Mouse (Mus musculus): ENCODE measurements at regions not wholly inside any gene's neighbourhood (a gene's known extent, or its start where the extent isn't known, plus 50 kb on each side); places are given as distances from the start of the nearest gene placed in this dataset.

DNA sequence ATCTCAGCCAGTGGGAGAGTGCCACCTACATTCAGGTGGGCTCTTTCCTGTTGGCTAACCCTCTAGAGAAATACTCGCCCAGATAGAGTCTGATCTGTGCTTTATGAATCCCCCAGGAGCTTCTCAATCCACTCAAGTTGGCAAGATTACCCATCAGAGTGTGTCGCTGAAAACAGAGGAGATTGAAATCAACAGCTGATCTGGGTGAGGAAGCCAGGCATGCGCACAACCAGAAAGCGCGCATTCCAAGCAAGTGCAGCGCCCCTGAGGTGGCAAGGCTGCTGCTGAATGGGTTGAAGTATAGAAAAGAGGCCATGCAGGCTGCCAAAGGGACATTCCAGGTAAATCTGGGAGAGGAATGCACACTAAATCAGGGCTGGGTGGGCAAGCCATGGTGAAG is 158.0 kb downstream of the Efnb1 start:
- H3K4me3 ChIP-seq (ENCODE audit: low read depth, low read length): no peak overlapping the region
- H3K9me3 ChIP-seq (ENCODE audit: control insufficient read depth, low read length): no peaks in the 10 kb centered on the region
- no peak overlapping the region for H3K4me2 ChIP-seq (ENCODE audit: low read length)
- H3K27ac ChIP-seq (ENCODE audit: low read depth): no peak overlapping the region
- no peak overlapping the region for H3K9ac ChIP-seq (ENCODE audit: low read length)
- 0 out of 2 replicates have a peak, but pooled peaks cover 5% of the 10 kb centered on the region for H3K4me1 ChIP-seq (replicated peaks; ENCODE audit: control insufficient read depth, insufficient read depth, low read length)
- ATAC-seq (replicated peaks; ENCODE audit: low FRiP score, low TSS enrichment, low read depth) (no peak), DNase-seq (ENCODE audit: low spot score) (no peak)
- peaks cover 25% of the 10 kb centered on the region; the same call in 1 of the 2 replicates for H3K27me3 ChIP-seq (replicated peaks; ENCODE audit: control insufficient read depth, insufficient read depth, low read length)
- H3K36me3 ChIP-seq (ENCODE audit: control insufficient read depth, insufficient read depth, low read length): no peaks in the 10 kb centered on the region
- WGBS: 77% methylated on average over 6 of the region's 6 CpGs

DNA sequence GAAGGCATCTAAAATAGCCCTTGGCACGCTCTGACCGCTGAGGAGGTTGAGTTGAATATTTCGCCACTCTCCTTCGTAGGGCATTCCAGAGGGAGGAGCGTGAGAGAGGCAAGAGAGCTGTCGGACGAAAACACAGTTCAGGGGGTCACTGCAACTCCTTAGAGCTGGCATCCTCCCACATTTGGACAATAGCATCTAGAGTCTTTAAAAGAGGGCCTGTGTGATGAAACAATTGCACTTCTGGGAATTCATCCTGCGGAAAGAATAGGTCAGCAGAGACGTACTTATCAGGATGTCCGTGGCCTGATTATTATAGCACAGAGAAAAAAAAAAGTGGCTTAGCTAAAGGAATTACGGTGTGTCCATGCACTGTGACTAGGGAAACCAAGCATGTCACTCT is 156.8 kb downstream of the Efnb1 start:
- H3K27ac ChIP-seq (ENCODE audit: low read depth): no peak overlapping the region
- ATAC-seq (replicated peaks; ENCODE audit: low FRiP score, low TSS enrichment, low read depth): no peak
- H3K4me2 ChIP-seq (ENCODE audit: low read length): no peak overlapping the region
- peaks cover 25% of the 10 kb centered on the region; the same call in 1 of the 2 replicates for H3K27me3 ChIP-seq (replicated peaks; ENCODE audit: control insufficient read depth, insufficient read depth, low read length)
- no peak overlapping the region for H3K4me3 ChIP-seq (ENCODE audit: low read depth, low read length)
- H3K4me1 ChIP-seq (replicated peaks; ENCODE audit: control insufficient read depth, insufficient read depth, low read length): 0 out of 2 replicates have a peak, but pooled peaks cover 5% of the 10 kb centered on the region
- DNase-seq (ENCODE audit: low spot score): no peak
- no peaks in the 10 kb centered on the region for H3K9me3 ChIP-seq (ENCODE audit: control insufficient read depth, low read length)
- no peak overlapping the region for H3K9ac ChIP-seq (ENCODE audit: low read length)
- no peaks in the 10 kb centered on the region for H3K36me3 ChIP-seq (ENCODE audit: control insufficient read depth, insufficient read depth, low read length)
- WGBS: 81% methylated on average over 11 of the region's 11 CpGs

DNA sequence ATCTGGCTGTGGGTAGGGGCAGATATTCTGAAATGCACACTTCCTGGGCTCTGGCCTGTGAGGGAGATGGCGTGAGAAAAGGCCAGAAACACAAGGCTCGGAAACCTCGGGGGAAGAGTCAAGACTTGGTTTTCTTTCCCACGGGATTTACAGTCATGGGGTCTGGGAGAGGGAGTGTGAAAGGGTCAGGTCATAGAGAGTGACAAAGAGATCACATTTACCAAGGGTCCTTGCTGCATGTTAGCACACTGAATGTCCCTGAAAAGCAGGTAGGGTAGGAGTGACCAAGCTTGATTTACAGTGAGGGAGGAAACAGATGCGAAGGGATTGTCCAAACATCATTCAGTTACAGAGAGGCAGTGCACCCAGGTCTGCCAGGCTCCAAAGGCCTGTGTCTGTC is 156.0 kb downstream of the Efnb1 start:
- no peak; the same call in 1 of the 2 replicates for ATAC-seq (replicated peaks; ENCODE audit: low FRiP score, low TSS enrichment, low read depth)
- peak overlapping the region; percentile 64; the same call in 1 of the 2 replicates for H3K27ac ChIP-seq (ENCODE audit: low read depth)
- H3K4me2 ChIP-seq (ENCODE audit: low read length): no peak overlapping the region
- no peak overlapping the region for H3K9ac ChIP-seq (ENCODE audit: low read length)
- H3K36me3 ChIP-seq (ENCODE audit: control insufficient read depth, insufficient read depth, low read length): no peaks in the 10 kb centered on the region
- peaks cover 22% of the 10 kb centered on the region; the same call in 1 of the 2 replicates for H3K27me3 ChIP-seq (replicated peaks; ENCODE audit: control insufficient read depth, insufficient read depth, low read length)
- H3K4me1 ChIP-seq (replicated peaks; ENCODE audit: control insufficient read depth, insufficient read depth, low read length): 0 out of 2 replicates have a peak, but pooled peaks cover 5% of the 10 kb centered on the region
- no peaks in the 10 kb centered on the region for H3K9me3 ChIP-seq (ENCODE audit: control insufficient read depth, low read length)
- H3K4me3 ChIP-seq (ENCODE audit: low read depth, low read length): no peak overlapping the region
- no peak for DNase-seq (ENCODE audit: low spot score)
- WGBS: 32% methylated on average over 5 of the region's 5 CpGs

DNA sequence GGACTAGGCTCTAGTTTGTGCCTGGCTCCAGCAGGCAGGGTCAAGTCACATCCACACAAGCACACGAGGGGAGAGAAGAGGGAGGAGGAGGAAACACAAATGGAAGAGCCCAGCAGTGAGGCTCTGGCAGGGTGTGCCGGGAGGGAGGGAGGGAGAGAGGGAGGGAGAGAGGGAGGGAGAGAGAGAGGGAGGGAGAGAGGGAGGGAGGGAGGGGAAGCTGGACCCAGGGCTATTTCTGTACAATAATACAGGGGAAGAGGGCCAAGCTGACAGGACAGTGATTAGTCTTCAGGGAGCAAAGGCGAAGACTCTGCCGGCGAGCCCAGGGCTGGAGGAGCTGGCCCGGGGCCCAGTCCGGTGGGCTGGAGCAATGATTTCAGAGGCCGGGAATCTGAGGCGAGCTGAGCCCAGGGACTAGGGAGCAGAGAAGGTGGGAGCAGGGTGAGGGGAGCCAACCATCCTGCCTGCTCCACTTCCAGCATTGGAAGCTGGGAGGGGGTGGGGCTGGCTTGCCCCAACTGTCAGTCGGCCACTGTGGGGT is 155.6 kb downstream of the Efnb1 start:
- Histone ChIP-seq H3K27ac (ENCODE audit: low read depth) (peak overlapping the region; percentile 73; the same call in 1 of the 2 replicates), H3K9me3 (ENCODE audit: control insufficient read depth, low read length) (no peaks in the 10 kb centered on the region), H3K4me1 (replicated peaks; ENCODE audit: control insufficient read depth, insufficient read depth, low read length) (0 out of 2 replicates have a peak, but pooled peaks cover 6% of the 10 kb centered on the region), H3K4me2 (ENCODE audit: low read length) (no peak overlapping the region), H3K4me3 (ENCODE audit: low read depth, low read length) (no peak overlapping the region), H3K27me3 (replicated peaks; ENCODE audit: control insufficient read depth, insufficient read depth, low read length) (peaks cover 21% of the 10 kb centered on the region; the same call in 1 of the 2 replicates), H3K36me3 (ENCODE audit: control insufficient read depth, insufficient read depth, low read length) (no peaks in the 10 kb centered on the region), H3K9ac (ENCODE audit: low read length) (no peak overlapping the region)
- WGBS: 21% methylated on average over 7 of the region's 10 CpGs
- peak; percentile 64 for ATAC-seq (replicated peaks; ENCODE audit: low FRiP score, low TSS enrichment, low read depth)
- DNase-seq (ENCODE audit: low spot score): no peak

DNA sequence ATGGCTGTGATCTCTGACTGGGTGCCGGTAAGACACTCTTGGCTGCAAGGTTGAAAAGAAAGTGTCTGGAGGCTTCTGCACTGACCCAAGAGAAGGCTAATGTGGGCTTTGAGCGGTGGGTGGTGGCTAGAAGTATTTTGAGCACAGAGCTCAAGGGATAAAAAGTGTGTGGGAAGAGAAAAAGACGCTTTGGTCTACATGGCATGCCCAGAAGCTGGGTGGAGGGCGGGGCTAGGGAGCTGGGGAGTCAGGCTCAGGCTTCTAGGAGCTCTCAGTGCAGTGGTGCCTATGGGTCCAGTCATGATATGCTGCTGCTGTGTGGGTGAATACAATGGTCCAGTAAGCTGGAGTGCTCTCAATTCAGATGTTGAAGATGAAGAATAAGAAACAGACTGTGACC is 152.1 kb downstream of the Efnb1 start:
- H3K27me3 ChIP-seq (replicated peaks; ENCODE audit: control insufficient read depth, insufficient read depth, low read length): 0 out of 2 replicates have a peak, but pooled peaks cover 5% of the 10 kb centered on the region
- H3K36me3 ChIP-seq (ENCODE audit: control insufficient read depth, insufficient read depth, low read length): no peaks in the 10 kb centered on the region
- DNase-seq (ENCODE audit: low spot score): no peak

DNA sequence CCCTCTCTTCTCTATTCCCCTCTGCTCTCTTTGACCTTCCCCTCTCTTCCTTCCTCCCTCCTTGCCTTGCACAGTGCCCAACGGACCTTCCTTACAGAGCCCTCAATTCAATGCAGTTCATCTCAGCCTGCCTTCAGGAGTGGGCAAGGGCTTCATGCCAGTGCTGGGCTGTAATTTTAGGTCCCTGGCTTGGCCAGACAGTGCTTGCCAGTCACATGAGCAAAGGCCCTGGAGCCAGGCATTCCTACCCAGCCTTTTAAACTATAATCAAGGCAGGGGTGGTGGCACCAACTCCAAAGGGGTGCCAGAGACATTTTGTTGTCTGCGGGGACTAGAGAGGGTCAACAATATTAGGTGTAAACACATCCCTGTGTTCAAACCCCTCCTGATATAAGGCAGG is 150.9 kb downstream of the Efnb1 start:
- Histone ChIP-seq H3K36me3 (ENCODE audit: control insufficient read depth, insufficient read depth, low read length) (no peaks in the 10 kb centered on the region), H3K27ac (ENCODE audit: low read depth) (no peak overlapping the region), H3K27me3 (replicated peaks; ENCODE audit: control insufficient read depth, insufficient read depth, low read length) (no peaks in the 10 kb centered on the region), H3K9ac (ENCODE audit: low read length) (no peak overlapping the region), H3K4me3 (ENCODE audit: low read depth, low read length) (no peak overlapping the region), H3K9me3 (ENCODE audit: control insufficient read depth, low read length) (no peaks in the 10 kb centered on the region), H3K4me1 (replicated peaks; ENCODE audit: control insufficient read depth, insufficient read depth, low read length) (peaks cover 13% of the 10 kb centered on the region), H3K4me2 (ENCODE audit: low read length) (no peak overlapping the region)
- WGBS: 55% methylated on average over 2 of the region's 2 CpGs
- ATAC-seq (replicated peaks; ENCODE audit: low FRiP score, low TSS enrichment, low read depth) (no peak), DNase-seq (ENCODE audit: low spot score) (no peak)

More for the DNA sequence above, 152.1 kb downstream of the Efnb1 start:
- H3K4me3 ChIP-seq (ENCODE audit: low read depth, low read length): no peak overlapping the region
- no peak overlapping the region for H3K4me2 ChIP-seq (ENCODE audit: low read length)
- no peak overlapping the region for H3K9ac ChIP-seq (ENCODE audit: low read length)
- no peaks in the 10 kb centered on the region for H3K9me3 ChIP-seq (ENCODE audit: control insufficient read depth, low read length)
- no peak for ATAC-seq (replicated peaks; ENCODE audit: low FRiP score, low TSS enrichment, low read depth)
- WGBS: 83% methylated on average over 4 of the region's 4 CpGs
- H3K4me1 ChIP-seq (replicated peaks; ENCODE audit: control insufficient read depth, insufficient read depth, low read length): 0 out of 2 replicates have a peak, but pooled peaks cover 13% of the 10 kb centered on the region
- no peak overlapping the region for H3K27ac ChIP-seq (ENCODE audit: low read depth)

DNA sequence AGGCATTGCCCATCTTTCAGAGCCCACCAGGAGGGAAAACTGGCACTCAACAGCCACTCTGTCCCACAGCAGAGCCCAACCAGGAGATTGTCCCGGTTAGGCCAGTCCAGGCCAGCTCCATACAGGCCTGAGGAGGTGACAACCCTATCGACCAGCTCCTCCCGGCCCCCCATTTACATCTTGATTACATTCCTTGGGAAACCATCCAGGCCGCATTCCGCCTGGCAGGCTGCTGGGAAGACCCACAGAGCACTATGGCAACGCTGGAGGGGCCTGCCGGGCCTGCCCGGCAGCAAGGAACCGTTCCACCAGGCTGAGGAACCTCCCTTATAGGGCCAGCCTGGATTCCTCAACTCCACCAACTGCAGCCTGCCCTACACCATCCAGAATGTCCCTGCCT is 149.7 kb downstream of the Efnb1 start:
- Histone ChIP-seq H3K9ac (ENCODE audit: low read length) (no peak overlapping the region), H3K4me2 (ENCODE audit: low read length) (no peak overlapping the region), H3K9me3 (ENCODE audit: control insufficient read depth, low read length) (no peaks in the 10 kb centered on the region), H3K4me3 (ENCODE audit: low read depth, low read length) (no peak overlapping the region), H3K27me3 (replicated peaks; ENCODE audit: control insufficient read depth, insufficient read depth, low read length) (no peaks in the 10 kb centered on the region), H3K4me1 (replicated peaks; ENCODE audit: control insufficient read depth, insufficient read depth, low read length) (peaks cover 8% of the 10 kb centered on the region), H3K27ac (ENCODE audit: low read depth) (peak overlapping the region; percentile 65; the same call in 1 of the 2 replicates), H3K36me3 (ENCODE audit: control insufficient read depth, insufficient read depth, low read length) (no peaks in the 10 kb centered on the region)
- 17% methylated on average over 9 of the region's 9 CpGs for WGBS
- peak; percentile 51 for DNase-seq (ENCODE audit: low spot score)
- ATAC-seq (replicated peaks; ENCODE audit: low FRiP score, low TSS enrichment, low read depth): peak; percentile 77

DNA sequence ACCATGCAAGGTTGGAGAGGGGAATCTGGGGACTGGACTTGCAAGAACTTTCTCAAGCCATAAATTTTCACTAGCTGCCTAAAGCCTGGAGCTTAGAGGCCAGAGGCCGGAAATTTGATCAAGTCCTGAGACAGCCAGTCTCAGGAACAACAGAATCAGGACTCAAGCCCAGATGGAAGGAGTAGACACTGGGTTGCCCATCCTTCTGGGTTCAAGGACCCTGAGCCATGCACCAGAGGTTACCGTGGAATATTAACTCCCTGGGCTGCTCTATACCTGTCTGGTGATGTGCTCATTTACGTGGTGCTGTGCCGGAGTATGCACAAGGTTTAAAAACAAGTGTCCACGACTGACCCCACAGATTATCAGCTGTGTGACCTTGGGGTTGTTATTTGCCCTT is 145.1 kb downstream of the Efnb1 start:
- ATAC-seq (replicated peaks; ENCODE audit: low FRiP score, low TSS enrichment, low read depth): no peak
- H3K27me3 ChIP-seq (replicated peaks; ENCODE audit: control insufficient read depth, insufficient read depth, low read length): peaks cover 5% of the 10 kb centered on the region; the same call in 1 of the 2 replicates

DNA sequence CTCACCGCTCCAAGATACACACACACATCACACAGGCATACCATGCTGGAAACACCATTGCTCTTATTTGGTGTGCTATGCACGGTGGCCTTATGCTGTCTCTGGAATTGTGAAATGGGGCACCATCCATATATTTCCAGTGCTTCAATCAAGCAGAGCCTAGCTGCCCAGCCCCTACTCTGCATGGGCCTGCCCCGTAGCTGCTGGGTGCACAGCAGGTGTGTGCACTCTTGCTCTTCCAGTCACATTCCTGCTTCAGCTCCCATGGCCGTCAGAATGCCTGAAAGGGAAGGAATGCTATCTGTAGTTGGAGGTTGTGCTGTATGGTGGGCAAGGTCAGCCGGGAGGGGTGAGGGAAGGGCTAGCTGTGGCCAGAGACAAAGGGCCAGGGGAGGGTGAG is 144.6 kb downstream of the Efnb1 start:
- Histone ChIP-seq H3K36me3 (ENCODE audit: control insufficient read depth, insufficient read depth, low read length) (no peaks in the 10 kb centered on the region), H3K27me3 (replicated peaks; ENCODE audit: control insufficient read depth, insufficient read depth, low read length) (peaks cover 5% of the 10 kb centered on the region; the same call in 1 of the 2 replicates), H3K9ac (ENCODE audit: low read length) (no peak overlapping the region), H3K27ac (ENCODE audit: low read depth) (no peak overlapping the region), H3K4me1 (replicated peaks; ENCODE audit: control insufficient read depth, insufficient read depth, low read length) (peaks cover 1% of the 10 kb centered on the region), H3K9me3 (ENCODE audit: control insufficient read depth, low read length) (no peaks in the 10 kb centered on the region), H3K4me2 (ENCODE audit: low read length) (no peak overlapping the region), H3K4me3 (ENCODE audit: low read depth, low read length) (no peak overlapping the region)
- WGBS: 55% methylated on average over 5 of the region's 5 CpGs
- no peak for DNase-seq (ENCODE audit: low spot score)
- no peak; the same call in 1 of the 2 replicates for ATAC-seq (replicated peaks; ENCODE audit: low FRiP score, low TSS enrichment, low read depth)

More for the DNA sequence above, 145.1 kb downstream of the Efnb1 start:
- Histone ChIP-seq H3K9ac (ENCODE audit: low read length) (no peak overlapping the region), H3K4me1 (replicated peaks; ENCODE audit: control insufficient read depth, insufficient read depth, low read length) (peaks cover 5% of the 10 kb centered on the region), H3K9me3 (ENCODE audit: control insufficient read depth, low read length) (no peaks in the 10 kb centered on the region), H3K4me3 (ENCODE audit: low read depth, low read length) (no peak overlapping the region), H3K27ac (ENCODE audit: low read depth) (no peak overlapping the region), H3K4me2 (ENCODE audit: low read length) (no peak overlapping the region), H3K36me3 (ENCODE audit: control insufficient read depth, insufficient read depth, low read length) (no peaks in the 10 kb centered on the region)
- 60% methylated on average over 5 of the region's 5 CpGs for WGBS
- no peak for DNase-seq (ENCODE audit: low spot score)

Measured in intestine, embryonic 14.5 days (tissue).